Mouse (Mus musculus) left cerebral cortex, adult 9 months (tissue): ENCODE data around the gene Nav2.

ENCODE experiments used
- DNase-seq, 2 experiments: peaks; one replicate each; pipeline ENCODE4 v3.0.0; 2022; ENCODE audit warnings: low spot score in 2 of 2

The Nav2 gene

GRCm38 (mm10) chr7:49094531-49094930, 186.0 kb downstream of the Nav2 start:
- DNase-seq: no peak

GRCm38 (mm10) chr7:49101291-49101690, 192.8 kb downstream of the Nav2 start:
- no peak for DNase-seq

- DNase-seq: no peak
Observed at GRCm38 (mm10) chr7:49102223-49102622, 193.7 kb downstream of the Nav2 start.

GRCm38 (mm10) chr7:49104376-49104775, 195.9 kb downstream of the Nav2 start:
- DNase-seq: no peak

GRCm38 (mm10) chr7:49104793-49105192, 196.3 kb downstream of the Nav2 start:
- no peak for DNase-seq

GRCm38 (mm10) chr7:49105501-49105900, 197.0 kb downstream of the Nav2 start:
- DNase-seq: no peak

- DNase-seq: no peak
Observed at GRCm38 (mm10) chr7:49108076-49108475, 199.6 kb downstream of the Nav2 start.

GRCm38 (mm10) chr7:49119016-49119415, 210.5 kb downstream of the Nav2 start:
- DNase-seq: peak; percentile 32 to 61

- no peak for DNase-seq
Observed at GRCm38 (mm10) chr7:49119794-49120487, 211.4 kb downstream of the Nav2 start.

GRCm38 (mm10) chr7:49120488-49120864, 212.0 kb downstream of the Nav2 start:
- DNase-seq: no peak

GRCm38 (mm10) chr7:49120935-49121691, 212.6 kb downstream of the Nav2 start:
- DNase-seq: peak; percentile 42 to 93

- DNase-seq: no peak
Observed at GRCm38 (mm10) chr7:49122498-49122897, 214.0 kb downstream of the Nav2 start.

GRCm38 (mm10) chr7:49125545-49125944, 217.0 kb downstream of the Nav2 start:
- DNase-seq: peak in 1 of 2 experiments; percentile 53

- no peak for DNase-seq
Observed at GRCm38 (mm10) chr7:49128224-49128623, 219.7 kb downstream of the Nav2 start.

GRCm38 (mm10) chr7:49132851-49133351, 224.4 kb downstream of the Nav2 start:
- DNase-seq: peak; percentile 63 to 92

GRCm38 (mm10) chr7:49134396-49134795, 225.9 kb downstream of the Nav2 start:
- no peak for DNase-seq

- DNase-seq: no peak
Observed at GRCm38 (mm10) chr7:49139762-49140161, 231.2 kb downstream of the Nav2 start.

GRCm38 (mm10) chr7:49143966-49144365, 235.4 kb downstream of the Nav2 start:
- no peak for DNase-seq

- DNase-seq: peak; percentile 62 to 73
Observed at GRCm38 (mm10) chr7:49145749-49146670, 237.5 kb downstream of the Nav2 start.

- peak in 1 of 2 experiments; percentile 71 for DNase-seq
Observed at GRCm38 (mm10) chr7:49152297-49152696, 243.8 kb downstream of the Nav2 start.

GRCm38 (mm10) chr7:49152713-49153112, 244.2 kb downstream of the Nav2 start:
- DNase-seq: peak in 1 of 2 experiments; percentile 36
